Mouse (Mus musculus): ENCODE results near the gene Hbb-bh2. TPM values are rescaled to one million over a fixed set of nuclear protein-coding genes. Genes with fewer than 3 reads are reported as not detected.
"Not testable (repeated sequence)": the region's sequence is repeated elsewhere in the genome, so short reads cannot be mapped to it uniquely, and the experiment has no call there.

The Hbb-bh2 gene
- total RNA-seq (2021), result not detected
- long read RNA-seq, experiment 1, result 0 reads
- long read RNA-seq, experiment 2, result 0 reads

DNA sequence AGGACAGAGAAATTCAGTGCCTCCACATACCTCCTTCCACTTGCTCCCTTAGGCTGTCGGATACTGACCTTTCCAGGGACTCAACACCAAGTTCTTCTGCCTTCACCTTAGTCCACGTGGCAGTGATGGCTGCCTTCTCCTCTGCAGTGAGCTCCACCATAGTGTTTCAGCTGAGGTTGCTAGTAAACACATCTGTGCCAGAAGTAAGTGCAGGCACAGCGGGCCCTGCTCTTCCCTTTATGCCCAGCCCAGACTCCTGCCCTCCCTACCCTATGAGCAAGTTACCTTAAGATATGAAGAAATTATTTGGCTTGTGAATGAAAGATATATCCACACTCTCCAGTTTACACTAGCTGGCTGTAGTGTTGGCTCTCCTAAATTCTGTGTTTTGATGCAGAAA lies at the start of gene Hbb-bh2:
TSS of gene Hbb-bh2 (minus strand) at position 253 of the 400 bp plus-strand sequence.
- no peak for DNase-seq (ENCODE audit: low spot score in 2 of 2)

DNA sequence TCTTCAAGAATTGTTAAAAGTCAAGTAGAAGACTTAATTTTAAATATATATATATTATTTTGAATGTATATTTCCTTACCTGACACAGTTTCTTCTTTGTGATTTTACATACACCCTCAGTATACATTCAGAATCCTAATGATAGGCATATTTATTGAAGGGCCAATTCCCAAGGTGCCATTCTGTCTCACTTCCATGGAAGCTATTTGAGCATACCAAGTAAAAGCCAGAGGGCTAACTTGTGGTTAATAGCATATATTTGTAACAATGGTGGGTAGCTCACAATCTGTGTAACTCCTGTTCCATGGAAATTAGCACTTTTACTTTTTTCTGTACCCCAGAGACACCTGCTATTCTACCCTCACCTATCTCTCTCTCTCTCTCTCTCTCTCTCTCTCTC lies 45.8 kb upstream of the Hbb-bh2 start, which contains the start of gene Olfr66:
TSS of gene Olfr66 (minus strand) at position 101 of the 400 bp plus-strand sequence.
- DNase-seq (ENCODE audit: low spot score in 2 of 2), result no peak

DNA sequence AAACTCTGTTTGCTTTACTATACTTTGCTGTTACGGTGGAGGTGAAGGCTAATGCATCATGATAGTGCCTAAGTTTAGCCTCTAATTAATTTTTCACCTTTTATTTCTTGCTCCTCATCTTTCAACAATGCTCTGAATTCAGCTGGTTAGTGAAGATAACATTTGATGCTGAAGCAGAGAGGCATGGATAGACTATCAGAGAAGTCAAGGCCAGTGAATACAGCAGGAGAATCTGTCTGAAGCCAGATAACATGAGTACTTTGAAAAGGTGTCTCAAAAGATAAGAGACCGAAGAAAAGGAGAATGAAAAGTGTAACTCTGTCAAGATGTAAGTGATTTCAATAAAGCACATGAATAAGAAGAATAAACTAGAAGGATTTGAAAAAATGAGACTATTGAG lies 36.8 kb upstream of the Hbb-bh2 start:
- no peak for DNase-seq (ENCODE audit: low spot score in 2 of 2)

DNA sequence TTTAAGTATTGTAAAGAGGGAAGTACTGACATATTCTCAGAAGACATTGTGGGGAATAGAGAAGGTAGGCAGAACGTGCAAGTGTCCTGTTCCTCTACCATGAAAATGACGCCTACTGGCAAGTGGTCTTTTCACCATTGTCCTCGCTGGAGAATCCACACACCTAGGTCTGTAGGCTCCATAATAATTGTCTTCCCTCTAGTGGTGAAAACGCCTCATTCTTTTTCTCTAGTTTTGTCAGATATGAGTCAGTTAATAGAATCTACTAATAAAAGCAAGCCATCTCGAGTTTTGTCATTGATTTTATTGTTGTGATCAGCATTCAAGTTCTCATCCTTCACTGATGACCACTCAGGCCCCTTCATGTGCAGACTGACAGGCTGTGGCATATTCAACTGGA lies 34.1 kb upstream of the Hbb-bh2 start:
- DNase-seq (ENCODE audit: low spot score in 2 of 2), result no peak

DNA sequence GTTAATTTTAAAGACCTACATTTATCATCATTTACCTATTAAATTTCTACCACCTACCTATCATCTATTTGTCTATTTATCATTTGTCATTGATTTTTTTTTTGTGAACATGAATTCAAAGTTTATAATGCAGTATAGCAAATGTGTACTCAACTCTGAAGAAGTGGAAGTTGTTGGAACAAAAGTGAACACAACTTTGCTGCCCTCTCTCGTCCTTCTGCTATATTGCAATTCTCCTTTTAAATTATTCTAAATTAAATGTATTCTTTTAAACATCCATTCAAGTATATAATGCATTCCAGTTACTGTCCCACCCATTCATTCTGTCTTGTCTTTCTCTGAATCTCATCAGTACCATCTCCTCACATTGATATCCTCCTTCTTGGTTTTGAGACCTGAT lies 32.7 kb upstream of the Hbb-bh2 start:
- DNase-seq (ENCODE audit: low spot score in 2 of 2), result no peak

DNA sequence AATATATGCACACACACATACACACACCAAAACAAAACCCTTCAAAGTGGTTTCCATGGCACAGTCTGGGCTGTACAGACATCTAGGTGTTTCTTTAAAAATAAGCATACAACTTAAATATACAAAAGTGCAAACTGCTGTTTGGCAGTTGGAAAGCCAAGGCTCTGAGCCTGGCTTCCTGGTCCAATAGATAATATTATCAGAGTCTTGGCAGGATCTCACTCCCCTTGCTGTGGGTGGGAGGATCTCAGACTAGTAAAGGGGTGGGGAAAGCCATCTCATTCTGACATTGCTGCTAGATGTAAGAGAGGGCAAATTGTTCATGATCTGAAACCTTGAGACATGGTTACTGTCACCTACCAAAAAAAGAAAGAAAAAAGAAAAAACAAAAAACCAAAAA lies 30.3 kb upstream of the Hbb-bh2 start:
- DNase-seq (ENCODE audit: low spot score in 2 of 2), result no peak

DNA sequence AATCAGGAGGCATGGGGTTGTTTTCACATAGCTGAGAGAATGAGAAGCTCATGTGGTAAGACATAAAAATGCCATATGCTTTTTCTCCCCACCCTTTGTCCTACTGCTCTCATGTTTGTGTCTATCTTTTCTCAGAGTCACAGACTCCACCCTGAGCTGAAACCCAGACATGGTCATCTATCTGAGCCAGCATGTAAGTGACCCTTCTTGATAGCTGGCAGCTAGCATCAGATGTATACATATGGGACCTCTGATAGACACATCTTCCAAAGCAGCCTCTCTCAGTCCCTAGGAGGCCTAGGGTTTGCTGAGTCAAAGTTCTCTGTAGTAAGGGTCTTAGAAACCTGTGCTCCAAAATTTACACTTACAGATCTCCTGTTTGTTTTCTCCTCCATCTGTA lies 25.4 kb upstream of the Hbb-bh2 start:
- DNase-seq (ENCODE audit: low spot score in 2 of 2), result no peak

DNA sequence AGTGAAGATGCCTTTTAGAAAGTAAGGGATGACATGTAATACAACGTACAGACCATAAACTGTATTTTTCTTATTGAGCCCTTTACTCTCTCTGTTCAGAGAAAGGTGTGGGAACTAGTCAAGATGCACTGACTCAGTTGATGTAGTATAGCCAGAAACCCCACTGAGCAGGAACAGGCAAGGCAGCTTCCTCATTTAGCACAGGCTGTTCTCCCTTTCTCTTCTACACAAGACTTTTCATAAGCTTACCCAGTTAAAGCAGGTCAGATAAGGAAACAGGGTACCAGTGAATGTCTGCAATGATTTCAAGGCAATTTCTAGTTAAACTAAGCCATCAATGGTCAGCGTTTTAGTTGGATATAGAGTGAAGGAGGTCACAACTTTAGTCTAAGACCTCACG lies 21.2 kb upstream of the Hbb-bh2 start:
- DNase-seq (ENCODE audit: low spot score in 2 of 2), result no peak

DNA sequence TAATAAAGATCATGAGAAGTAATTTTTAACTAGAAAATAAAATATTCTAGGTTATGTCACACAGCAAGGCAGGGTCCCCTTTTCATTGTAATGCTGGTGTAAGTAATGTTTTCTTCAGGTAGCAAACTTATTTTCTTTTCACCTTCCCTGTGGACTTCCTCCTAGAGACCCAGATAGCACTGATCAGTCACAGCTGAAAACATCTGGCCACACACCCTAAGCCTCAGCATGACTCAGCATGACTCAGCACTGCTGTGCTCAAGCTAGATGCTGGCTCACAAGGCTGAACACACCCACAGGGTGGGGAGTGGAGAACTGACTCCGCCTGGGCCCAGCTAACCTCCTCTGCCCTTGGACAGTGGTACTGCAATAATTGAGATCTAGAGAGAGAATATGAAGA lies 20.5 kb upstream of the Hbb-bh2 start:
- peak; percentile 23 to 31 for DNase-seq (ENCODE audit: low spot score in 2 of 2)

DNA sequence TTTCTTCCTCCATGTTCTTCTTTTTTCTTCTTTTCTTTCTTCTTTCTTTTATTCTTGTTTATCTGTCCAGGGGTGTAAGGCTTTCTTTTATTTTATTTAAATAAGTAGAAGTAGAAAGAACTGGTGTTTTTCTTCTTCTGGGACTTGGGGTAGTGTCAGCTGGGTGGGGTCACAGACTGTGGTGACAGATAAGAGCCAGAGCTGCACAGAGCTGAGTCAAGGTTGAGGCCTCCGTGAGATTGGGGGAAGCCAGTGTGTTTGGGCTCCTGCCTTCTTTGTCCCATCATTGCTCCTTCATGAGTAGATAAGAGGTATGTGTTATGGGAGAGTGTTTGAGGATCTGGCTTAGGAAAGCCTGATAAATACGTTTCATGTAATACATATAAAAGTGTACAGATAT lies 18.8 kb upstream of the Hbb-bh2 start:
- DNase-seq (ENCODE audit: low spot score in 2 of 2), result no peak

DNA sequence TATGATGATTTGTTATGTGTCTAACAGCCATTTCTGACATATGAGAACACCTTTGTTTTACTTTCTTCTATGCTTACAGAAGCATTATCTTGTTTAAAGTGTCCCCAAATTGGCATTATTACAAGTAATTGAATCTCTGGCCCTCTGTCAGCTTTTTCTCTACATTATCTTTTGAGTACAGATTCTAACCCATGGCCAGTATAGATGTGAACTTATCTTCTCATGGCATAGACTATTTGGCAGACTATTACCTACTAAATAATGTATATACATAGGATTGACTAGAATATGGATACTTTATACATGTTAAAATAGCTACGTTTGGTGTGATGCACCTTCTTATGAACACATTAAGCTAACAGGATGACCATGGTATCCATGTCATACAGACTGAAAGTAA lies 14.3 kb upstream of the Hbb-bh2 start:
- no peak for DNase-seq (ENCODE audit: low spot score in 2 of 2)

DNA sequence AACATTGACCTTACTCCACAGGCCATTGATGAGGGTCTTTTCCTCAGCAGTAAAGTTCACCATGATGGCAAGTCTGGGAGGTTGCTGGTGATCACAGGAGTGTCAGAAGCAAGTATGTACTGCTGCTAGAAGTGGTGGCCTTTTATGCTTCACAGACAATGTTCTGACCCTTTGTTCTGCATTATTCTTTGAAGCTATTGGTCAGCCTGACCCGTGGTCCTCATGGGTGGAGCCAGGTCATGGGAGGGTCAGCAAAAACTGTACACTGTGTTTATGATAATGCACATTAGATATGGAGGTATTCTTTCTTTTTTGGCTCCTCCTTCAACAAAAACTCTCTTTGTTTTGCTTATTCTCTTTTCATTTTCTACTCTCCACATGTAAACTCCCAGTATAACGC lies 12.8 kb upstream of the Hbb-bh2 start, which contains the start of gene Hbb-y:
TSS of gene Hbb-y (minus strand) at position 127 of the 400 bp plus-strand sequence.
- DNase-seq (ENCODE audit: low spot score in 2 of 2), result no peak

DNA sequence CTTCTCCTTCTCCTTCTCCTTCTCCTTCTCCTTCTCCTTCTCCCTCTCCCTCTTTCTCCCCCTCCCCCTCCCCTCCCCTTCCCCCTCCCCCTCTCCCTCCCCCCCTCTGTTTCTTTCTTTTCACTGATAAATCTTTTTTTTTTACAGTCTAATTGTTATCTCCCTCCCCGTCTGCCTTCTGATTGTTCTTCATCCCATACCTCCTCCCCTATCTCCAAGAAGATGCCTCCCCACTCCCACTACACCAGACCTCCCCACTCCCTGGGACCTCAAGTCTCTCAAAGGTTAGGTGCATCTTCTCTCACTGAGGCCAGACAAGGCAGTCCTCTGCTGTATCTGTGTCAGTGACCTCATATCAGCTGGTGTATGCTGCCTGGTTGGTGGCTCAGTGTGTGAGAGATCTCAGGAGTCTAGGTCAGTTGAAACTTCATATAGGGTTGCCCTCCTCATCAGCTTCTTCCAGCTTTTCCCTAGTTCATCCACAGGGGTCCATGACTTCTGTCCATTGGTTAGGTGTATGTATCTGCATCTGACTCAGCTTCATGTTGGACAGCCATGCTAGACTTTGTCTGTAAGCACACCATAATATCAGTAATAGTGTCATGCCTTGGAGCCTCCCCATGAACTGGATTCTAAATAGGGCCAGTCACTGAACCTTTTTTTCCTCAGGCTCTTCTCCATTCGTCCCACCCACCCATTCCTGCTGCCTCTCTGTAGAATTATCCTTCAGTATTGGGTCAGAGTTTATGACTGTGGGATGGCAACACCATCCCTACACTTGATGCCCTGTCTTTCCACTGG lies 4.4 kb upstream of the Hbb-bh2 start:
- DNase-seq (ENCODE audit: low spot score in 2 of 2), result no peak

DNA sequence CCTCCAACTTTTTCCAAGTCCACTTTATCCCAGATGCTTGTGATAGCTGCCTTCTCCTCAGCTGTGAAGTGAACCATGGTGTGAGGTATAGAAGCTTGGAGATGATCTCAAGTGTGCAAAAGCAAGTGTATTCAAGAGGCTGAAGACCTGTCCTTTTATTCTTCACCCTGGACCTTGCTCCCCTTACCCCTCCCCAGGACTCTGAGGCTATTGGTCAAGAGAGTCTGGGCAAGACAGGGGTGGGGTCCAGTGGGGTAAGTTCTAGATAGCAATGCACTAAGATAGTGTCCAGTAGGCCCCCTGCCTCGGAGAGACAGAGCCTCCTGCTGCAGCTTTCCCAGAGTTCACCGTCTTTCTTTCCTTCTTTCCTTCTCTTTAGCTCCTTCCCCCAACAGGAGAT lies 2.7 kb upstream of the Hbb-bh2 start, which contains the start of gene Hbb-bh1:
TSS of gene Hbb-bh1 (minus strand) at position 131 of the 400 bp plus-strand sequence.
- no peak for DNase-seq (ENCODE audit: low spot score in 2 of 2)

DNA sequence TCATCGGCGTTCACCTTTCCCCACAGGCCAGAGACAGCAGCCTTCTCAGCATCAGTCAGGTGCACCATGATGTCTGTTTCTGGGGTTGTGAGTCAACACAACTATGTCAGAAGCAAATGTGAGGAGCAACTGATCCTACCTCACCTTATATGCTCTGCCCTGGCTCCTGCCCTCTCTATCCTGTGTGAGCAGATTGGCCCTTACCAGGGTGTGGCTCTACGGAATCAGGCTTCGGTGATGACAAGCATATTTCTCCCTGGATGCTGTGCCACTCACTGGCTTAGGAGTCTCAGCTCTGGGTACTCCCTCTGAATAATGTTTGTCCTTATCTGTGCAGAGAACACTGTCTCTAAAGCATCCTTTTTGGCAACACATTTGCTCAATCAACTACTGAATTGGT lies 12.5 kb downstream of the Hbb-bh2 start, which contains the start of gene Hbb-bs:
TSS of gene Hbb-bs (minus strand) at position 289 of the 400 bp plus-strand sequence.
- no peak for DNase-seq (ENCODE audit: low spot score in 2 of 2)

DNA sequence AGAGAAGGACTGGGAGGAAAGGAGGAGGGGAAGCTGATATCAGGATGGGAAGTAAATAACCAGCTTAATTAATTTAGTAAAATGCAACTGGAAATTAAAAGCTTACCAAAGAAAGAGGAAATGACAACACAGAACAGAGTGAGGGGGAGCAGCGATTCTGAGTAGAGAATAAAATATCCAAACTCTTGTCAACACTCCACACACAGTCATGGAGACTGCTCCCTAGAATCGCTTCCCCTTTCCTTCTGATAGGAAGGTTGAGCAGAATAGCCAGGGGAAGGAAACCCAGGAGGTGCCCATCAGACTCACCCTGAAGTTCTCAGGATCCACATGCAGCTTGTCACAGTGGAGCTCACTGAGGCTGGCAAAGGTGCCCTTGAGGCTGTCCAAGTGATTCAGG lies 13.2 kb downstream of the Hbb-bh2 start:
- not testable (repeated sequence) for DNase-seq (ENCODE audit: low spot score in 2 of 2)

DNA sequence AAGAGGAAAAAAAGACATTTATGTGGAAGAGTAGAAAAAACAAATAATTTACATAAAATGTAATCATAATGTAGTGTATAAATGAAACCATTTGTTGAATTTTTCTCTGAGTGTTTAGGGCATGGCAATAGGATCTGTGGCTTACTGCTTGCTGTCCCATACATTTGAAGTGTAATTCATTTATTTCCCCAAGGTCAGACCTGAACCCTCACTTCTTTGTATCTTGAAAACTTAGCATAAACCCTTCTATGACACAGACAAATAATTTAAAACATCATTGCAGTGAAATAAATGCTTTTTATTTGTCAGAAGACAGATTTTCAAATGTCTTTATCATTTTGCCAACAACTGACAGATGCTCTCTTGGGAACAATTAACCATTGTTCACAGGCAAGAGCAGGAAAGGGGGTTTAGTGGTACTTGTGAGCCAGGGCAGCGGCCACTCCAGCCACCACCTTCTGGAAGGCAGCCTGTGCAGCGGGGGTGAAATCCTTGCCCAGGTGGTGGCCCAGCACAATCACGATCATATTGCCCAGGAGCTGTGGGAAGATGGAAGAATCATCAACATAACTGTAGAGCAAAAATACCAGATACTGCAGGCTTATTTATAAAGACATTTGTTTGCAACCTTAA lies 13.9 kb downstream of the Hbb-bh2 start:
- DNase-seq (ENCODE audit: low spot score in 2 of 2), result no peak

DNA sequence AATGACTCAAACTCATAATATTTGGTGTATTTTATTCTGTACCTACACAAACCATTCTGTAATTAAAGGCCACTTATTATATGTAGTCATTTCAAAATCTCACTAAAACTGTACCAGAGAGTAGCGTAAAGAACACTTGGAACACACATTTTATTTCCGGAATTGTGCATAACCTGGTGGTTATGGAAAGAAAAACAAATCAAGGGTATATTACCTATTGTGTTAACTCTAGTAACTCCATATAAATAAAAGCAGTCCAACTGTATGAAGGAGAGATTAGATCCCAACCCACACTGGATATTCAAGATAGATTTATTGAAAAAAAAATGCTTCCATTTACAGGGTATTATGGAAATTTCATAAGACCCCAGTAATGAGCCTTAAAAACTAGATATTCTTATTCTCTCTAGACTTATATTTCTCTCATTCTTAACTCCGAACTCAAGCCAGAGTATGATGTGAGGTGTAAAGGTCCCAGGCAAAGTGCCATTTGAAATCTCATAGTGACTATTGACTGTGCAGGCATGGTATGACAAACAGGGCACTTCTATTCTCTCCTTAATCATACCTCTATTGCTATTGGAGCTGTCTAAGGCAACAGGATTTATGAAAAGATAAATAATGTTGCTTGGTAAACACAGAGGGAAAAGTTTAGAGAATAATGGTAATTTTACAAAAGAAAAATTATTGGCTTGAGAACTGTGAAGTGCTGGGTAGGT lies 14.6 kb downstream of the Hbb-bh2 start:
- DNase-seq (ENCODE audit: low spot score in 2 of 2), result no peak

DNA sequence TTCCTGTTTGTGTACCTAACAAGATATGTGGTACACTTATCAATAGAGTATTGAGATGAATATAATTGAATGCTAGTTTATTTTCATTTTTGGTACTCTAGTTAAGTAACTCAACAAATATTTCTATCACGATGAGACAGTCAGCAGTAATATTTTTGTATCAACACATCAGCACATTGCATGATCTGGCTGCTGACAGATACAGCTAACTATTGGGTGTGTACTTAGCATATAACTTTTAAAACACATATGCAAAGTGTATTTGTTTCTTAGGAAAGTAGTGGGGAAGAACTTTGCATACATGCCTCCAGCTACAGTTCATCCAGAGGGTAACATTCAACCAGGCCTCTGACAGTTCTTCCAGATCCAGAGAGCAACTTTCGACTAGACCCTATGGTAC lies 15.7 kb downstream of the Hbb-bh2 start:
- no peak for DNase-seq (ENCODE audit: low spot score in 2 of 2)

DNA sequence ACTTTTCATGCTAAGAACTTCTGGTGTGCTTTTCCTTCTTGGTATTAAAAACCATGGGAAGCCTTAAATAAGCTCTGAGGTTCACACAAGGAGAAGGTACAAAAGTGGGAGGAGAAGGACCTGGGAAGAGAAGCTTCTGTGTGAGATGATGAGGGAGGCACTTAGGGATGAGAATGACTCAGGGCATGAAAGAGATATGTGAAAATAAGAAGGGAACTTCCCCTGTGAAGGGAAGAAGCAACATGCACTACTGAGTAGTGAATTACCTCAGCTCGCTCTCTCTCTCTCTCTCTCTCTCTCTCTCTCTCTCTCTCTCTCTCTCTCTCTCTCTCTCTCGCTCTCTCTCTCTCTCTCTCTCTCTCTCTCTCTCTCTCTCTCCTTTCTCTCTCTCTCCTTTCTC lies 25.2 kb downstream of the Hbb-bh2 start:
- DNase-seq (ENCODE audit: low spot score in 2 of 2), result not testable (repeated sequence)

DNA sequence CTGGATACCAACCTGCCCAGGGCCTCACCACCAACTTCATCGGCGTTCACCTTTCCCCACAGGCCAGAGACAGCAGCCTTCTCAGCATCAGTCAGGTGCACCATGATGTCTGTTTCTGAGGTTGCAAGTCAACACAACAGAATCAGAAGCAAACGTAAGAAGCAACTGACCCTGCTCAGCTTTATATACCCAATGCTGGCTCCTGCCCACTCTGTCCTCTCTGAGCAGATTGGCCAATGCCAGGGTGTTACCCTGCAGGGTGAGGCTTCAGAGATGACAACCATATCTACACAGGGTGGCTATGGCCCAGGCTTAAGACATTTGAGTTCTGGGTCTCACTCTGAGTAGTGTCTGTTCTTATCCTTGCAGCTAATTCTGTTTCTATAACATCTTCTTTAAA lies 26.6 kb downstream of the Hbb-bh2 start, which contains the start of gene Hbb-bt:
TSS of gene Hbb-bt (minus strand) at position 231 of the 400 bp plus-strand sequence.
- no peak for DNase-seq (ENCODE audit: low spot score in 2 of 2)

DNA sequence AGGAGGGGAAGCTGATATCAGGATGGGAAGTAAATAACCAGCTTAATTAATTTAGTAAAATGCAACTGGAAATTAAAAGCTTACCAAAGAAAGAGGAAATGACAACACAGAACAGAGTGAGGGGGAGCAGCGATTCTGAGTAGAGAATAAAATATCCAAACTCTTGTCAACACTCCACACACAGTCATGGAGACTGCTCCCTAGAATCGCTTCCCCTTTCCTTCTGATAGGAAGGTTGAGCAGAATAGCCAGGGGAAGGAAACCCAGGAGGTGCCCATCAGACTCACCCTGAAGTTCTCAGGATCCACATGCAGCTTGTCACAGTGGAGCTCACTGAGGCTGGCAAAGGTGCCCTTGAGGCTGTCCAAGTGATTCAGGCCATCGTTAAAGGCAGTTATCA lies 27.2 kb downstream of the Hbb-bh2 start:
- DNase-seq (ENCODE audit: low spot score in 2 of 2), result not testable (repeated sequence)

Data from adrenal gland, adult 18-20 months (tissue).